Mouse (Mus musculus): ENCODE results near the gene Pappa.

DNA sequence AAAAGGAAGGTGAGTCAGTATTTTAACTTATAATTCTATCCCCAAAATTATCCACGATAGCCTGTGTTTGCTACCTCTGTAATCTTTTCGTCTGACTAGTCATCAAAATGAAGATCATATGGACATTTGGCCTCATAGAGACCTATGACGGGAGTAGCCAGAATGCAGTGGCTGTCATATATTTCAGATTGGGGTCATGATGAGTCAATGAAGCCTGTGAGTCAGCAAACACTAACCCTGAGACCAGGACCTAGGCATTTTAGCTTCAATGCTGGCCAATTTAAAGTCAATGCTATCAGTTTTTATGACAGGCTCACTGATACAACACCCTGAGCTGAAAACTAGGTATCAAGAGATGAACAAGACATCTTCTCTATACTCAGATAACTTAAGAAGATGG is 50.5 kb downstream of the Pappa start:
- TF ChIP-seq POLR2A (IDR thresholded peaks at IDR 0.05; ENCODE audit: control insufficient read depth, extremely low read depth, insufficient read depth, low read length, poor library complexity): no peak
- TF ChIP-seq CTCF (IDR thresholded peaks at IDR 0.05; ENCODE audit: borderline replicate concordance, control insufficient read depth, extremely low read depth, insufficient read depth, low read length, poor library complexity): no peak
